Mouse (Mus musculus): ENCODE measurements at regions not wholly inside any gene's neighbourhood (a gene's known extent, or its start where the extent isn't known, plus 50 kb on each side); places are given as distances from the start of the nearest gene placed in this dataset.

- no peak for TF ChIP-seq CTCF (IDR thresholded peaks at IDR 0.05; ENCODE audit: borderline replicate concordance, extremely low read depth, insufficient read depth, insufficient read length)
- TF ChIP-seq POLR2A (IDR thresholded peaks at IDR 0.05; ENCODE audit: borderline replicate concordance, extremely low read depth, insufficient read depth, insufficient read length, poor library complexity, severe bottlenecking): no peak
These were observed 288.1 kb downstream of the Pcsk1 start for GRCm38 (mm10) chr13:75377717-75378116.

All from brain, embryonic 14.5 days (tissue).